Mouse (Mus musculus): ENCODE measurements around the gene Tecta. TPM values are rescaled to one million over a fixed set of nuclear protein-coding genes. Genes with fewer than 3 reads are reported as not detected.

Gene Tecta
- polyA plus RNA-seq, 1 experiment: not detected

DNA sequence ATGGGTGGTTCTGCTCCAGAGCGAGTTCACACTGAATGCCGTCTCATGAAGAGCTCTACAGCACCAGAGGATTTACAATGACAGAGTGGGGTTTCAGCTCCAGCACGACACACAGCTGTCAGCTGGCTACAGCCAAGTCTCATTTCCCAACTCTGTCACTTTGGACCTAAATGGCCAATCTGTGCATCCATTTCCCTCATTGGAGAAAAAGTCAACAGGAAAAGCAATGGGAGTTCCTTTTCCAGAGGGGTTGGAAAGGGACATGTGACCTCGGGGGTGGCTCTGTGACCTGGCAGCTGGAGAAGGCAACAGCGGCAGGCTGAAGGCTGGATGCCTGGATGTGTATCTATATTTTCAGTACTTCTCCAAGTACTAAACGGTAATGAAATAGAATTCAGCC is 11.6 kb upstream of the Tecta start:
- Histone ChIP-seq H3K27ac (replicated peaks; ENCODE audit: low read depth, low read length) (no peak overlapping the region), H3K4me1 (ENCODE audit: control insufficient read depth, insufficient read depth, insufficient read length, low read length) (no peaks in the 10 kb centered on the region; the same call in 1 of the 2 replicates), H3K4me3 (ENCODE audit: insufficient read depth, low read depth, low read length) (no peak overlapping the region)

DNA sequence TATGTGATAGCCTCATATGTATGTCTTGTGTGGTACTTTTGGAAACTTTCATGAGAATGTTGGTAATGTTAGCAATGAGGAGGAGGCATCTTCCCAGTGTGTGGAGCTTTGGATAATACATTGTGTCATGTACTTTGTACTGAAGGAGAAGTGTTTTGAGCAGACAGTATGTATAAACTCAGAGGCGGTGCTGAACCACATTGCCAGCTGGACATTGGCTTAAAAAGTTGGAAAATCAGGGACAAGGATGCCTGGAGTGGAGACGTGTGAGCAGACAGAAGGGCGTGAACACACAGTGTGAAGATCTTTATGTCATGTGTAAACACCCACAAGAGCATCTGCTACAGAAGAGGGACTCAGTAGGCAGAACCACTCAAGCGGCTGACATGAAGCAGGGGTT is 6.0 kb upstream of the Tecta start:
- no peak overlapping the region for H3K4me3 ChIP-seq (ENCODE audit: insufficient read depth, low read depth, low read length)
- H3K27ac ChIP-seq (replicated peaks; ENCODE audit: low read depth, low read length): no peak overlapping the region
- H3K4me1 ChIP-seq (ENCODE audit: control insufficient read depth, insufficient read depth, insufficient read length, low read length): no peaks in the 10 kb centered on the region

DNA sequence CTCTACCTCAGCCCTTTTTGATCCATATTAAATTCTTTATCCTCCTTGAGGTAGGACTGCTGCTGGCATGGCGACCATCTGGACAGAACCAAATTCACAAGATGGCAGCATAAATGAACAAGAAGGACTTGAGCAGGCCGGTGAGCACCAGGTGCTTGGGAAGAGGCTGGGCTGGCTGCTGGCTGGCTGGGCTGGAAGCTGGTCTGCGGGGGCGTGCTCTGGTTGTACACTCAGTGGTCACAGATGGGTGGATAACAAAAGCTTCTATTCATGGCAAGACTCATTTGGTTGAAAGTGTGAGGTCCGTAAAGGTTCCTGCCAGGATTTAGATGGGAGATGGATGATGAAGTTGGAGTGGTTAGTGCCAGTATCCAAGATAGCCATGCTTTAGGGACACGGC is 1.8 kb upstream of the Tecta start:
- Histone ChIP-seq H3K27ac (replicated peaks; ENCODE audit: low read depth, low read length) (no peak overlapping the region), H3K4me1 (ENCODE audit: control insufficient read depth, insufficient read depth, insufficient read length, low read length) (no peaks in the 10 kb centered on the region), H3K4me3 (ENCODE audit: insufficient read depth, low read depth, low read length) (no peak overlapping the region)

DNA sequence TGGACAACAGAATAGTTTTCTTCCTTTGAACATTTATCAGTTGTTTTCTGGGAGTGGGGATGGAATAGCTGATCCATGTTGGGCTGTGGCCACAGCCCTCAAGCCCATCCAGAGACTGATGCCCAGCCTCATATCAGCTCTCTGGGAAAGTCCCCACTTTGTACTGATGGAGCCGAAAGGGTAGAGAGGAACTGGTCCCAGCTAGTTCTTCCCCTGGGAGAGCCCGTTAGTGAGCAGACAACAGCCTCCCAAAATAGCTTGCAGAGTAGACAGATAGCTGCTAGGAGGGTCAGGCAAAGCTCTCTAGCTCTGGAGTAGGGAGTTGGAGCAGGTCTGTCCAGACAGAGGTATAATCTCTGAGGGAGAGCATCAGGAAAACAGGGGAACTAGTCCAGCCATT is 3.6 kb downstream of the Tecta start:
- no peaks in the 10 kb centered on the region for H3K4me1 ChIP-seq (ENCODE audit: control insufficient read depth, insufficient read depth, insufficient read length, low read length)
- H3K27ac ChIP-seq (replicated peaks; ENCODE audit: low read depth, low read length): no peak overlapping the region
- H3K4me3 ChIP-seq (ENCODE audit: insufficient read depth, low read depth, low read length): no peak overlapping the region

DNA sequence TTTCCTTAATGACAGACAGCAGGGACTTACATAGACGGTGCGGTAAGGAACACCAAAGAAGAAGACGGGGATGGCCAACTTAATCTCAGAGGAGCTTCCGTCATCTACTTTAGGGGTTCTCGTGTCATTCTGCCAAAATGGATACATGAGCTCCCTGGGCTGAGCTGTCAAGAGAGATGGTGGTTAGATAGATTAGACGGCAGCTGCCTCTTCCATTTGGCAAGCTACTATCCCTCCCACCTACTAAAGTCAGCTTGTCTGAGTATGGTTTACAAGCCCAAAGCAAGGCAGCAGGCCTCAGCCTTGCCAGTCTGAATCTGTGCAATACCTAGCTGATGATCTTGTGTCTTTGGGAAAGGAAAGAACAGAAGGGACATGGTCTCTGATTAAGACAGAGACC is 4.8 kb downstream of the Tecta start:
- H3K4me1 ChIP-seq (ENCODE audit: control insufficient read depth, insufficient read depth, insufficient read length, low read length): no peaks in the 10 kb centered on the region
- H3K27ac ChIP-seq (replicated peaks; ENCODE audit: low read depth, low read length): no peak overlapping the region
- H3K4me3 ChIP-seq (ENCODE audit: insufficient read depth, low read depth, low read length): no peak overlapping the region

DNA sequence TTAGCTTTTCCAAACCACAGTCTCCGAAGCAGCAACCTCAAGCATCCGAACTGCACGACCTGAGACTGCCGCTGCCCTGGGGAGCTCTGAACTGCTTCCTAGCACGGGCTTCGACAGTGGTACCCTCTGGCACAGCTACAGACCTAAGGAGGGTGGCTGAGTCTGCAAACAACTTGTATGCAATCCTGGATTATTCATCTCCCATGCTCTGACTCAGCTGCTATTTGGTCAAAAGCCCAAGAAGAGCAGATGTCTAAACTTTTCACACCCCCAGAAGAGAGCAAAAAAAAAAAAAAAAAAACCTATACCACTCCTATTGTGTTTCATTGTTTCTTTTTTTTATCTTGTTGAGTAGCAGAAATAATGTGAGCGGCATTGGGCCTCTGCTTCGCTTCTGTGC is 5.4 kb downstream of the Tecta start:
- no peaks in the 10 kb centered on the region for H3K4me1 ChIP-seq (ENCODE audit: control insufficient read depth, insufficient read depth, insufficient read length, low read length)
- H3K4me3 ChIP-seq (ENCODE audit: insufficient read depth, low read depth, low read length): no peak overlapping the region
- no peak overlapping the region for H3K27ac ChIP-seq (replicated peaks; ENCODE audit: low read depth, low read length)

DNA sequence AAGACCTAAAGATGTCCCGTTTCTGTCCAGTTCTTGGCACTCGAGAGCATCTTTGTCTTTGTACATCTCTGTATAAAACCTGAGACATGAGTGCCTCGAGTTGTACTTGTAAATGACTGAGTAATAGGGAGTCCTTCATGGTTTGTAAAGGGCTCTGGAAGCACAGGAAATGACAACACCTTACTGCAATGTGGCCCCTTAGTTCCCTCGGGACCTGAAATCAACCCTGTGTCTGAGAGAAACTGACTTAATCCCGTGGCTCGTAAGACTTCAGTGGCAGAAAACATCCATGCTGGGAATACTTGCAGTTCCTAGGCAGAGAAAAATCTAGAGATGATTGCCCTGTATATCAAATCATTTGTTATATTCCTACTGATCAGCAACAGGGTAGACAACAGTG is 6.8 kb downstream of the Tecta start:
- H3K27ac ChIP-seq (replicated peaks; ENCODE audit: low read depth, low read length): no peak overlapping the region
- H3K4me3 ChIP-seq (ENCODE audit: insufficient read depth, low read depth, low read length): no peak overlapping the region
- no peaks in the 10 kb centered on the region for H3K4me1 ChIP-seq (ENCODE audit: control insufficient read depth, insufficient read depth, insufficient read length, low read length)

DNA sequence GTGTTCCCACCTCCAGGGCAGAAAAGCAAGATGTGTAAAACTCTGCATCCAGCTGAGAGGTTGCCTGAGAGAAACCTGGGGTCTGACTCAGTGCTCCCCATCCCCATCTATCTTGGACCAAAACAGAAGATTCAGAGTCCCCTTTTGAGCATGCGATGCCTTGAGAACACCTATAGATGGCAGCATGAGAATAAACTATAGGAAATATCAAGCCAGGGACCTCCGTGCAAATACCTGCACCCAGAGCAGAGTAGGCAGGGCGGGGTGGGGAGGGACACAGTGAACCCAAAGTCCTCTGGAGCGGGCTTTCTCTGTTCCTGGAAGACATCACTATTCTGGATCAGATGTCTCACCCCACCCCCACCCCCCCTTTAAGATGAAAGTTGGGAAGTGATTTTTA is 11.2 kb downstream of the Tecta start:
- Histone ChIP-seq H3K4me3 (ENCODE audit: insufficient read depth, low read depth, low read length) (no peak overlapping the region), H3K27ac (replicated peaks; ENCODE audit: low read depth, low read length) (no peak overlapping the region)

DNA sequence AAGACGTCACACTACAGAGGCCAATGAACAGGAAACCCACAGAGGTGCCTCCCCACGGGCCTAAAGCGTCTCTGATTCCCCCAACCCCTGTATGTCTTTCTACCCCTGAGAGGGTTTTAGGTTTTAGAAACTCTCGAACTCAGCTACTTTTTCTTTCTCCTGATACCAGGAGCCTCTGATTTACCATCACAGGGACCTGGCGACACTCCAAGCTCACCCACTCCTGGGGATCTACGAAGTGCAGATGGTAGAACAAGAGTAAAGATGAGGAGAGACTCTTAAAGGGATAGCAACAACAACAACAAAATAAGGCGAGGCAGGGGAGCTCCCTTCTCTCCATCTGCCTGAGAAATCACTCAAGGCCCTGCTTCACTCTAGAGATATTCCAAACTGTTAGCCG is 12.7 kb downstream of the Tecta start:
- Histone ChIP-seq H3K27ac (replicated peaks; ENCODE audit: low read depth, low read length) (no peak overlapping the region), H3K4me3 (ENCODE audit: insufficient read depth, low read depth, low read length) (no peak overlapping the region), H3K4me1 (ENCODE audit: control insufficient read depth, insufficient read depth, insufficient read length, low read length) (no peaks in the 10 kb centered on the region)

More for the DNA sequence above, 11.2 kb downstream of the Tecta start:
- no peaks in the 10 kb centered on the region for H3K4me1 ChIP-seq (ENCODE audit: control insufficient read depth, insufficient read depth, insufficient read length, low read length)

DNA sequence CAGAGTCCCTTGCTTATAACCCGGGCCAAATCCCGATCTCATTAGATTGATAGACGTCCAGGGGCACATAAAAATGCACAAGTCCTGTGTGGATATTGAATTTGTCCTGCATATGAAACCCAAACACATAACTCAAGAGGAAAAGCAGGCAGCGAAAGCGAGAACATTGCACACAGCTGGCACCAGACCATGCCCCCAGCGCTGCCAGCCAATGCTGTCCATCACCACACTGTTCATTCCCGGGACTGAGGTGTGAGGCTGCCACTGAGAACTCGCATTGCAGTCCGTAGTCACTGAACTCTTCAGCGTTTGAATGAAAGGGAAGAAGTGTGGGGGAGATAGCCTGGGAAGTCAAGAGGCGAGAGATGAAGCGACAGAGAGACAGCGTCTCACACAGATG is 14.1 kb downstream of the Tecta start:
- Histone ChIP-seq H3K4me1 (ENCODE audit: control insufficient read depth, insufficient read depth, insufficient read length, low read length) (no peaks in the 10 kb centered on the region), H3K27ac (replicated peaks; ENCODE audit: low read depth, low read length) (no peak overlapping the region), H3K4me3 (ENCODE audit: insufficient read depth, low read depth, low read length) (no peak overlapping the region)

DNA sequence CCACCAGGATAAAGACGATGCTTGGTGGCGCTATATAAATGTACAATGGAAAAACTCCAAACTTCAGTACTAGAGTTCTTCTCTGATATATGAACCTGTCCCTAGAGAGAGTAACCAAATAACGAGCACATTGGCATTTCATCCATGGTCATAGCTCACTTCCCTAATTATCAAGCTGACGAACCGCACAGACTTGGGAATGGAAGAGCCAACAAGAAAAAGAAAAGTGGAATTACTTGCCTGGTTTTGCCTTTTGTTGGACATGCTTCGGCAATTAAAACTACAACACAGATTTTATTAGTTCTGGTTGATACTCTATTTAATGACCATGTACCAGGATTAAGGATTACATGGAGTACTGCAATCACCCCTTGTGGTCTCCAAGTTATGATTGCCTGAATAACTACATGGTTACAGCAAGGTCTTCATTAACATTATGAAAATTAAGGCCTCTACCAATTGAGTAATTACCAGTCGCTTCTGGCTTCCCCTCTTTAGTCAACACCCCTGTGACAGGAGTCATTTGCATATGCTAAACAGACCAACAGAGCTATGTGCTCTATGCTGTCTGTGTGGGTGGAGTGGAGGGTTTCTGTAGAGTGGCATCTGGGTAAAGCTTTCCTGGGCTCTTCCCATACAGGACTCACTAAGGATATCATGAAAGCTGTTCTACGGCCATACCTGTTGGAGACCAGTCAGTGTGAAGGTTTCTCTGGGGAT is 16.9 kb downstream of the Tecta start:
- no peak overlapping the region for H3K4me3 ChIP-seq (ENCODE audit: insufficient read depth, low read depth, low read length)
- H3K27ac ChIP-seq (replicated peaks; ENCODE audit: low read depth, low read length): no peak overlapping the region
- H3K4me1 ChIP-seq (ENCODE audit: control insufficient read depth, insufficient read depth, insufficient read length, low read length): 0 out of 2 replicates have a peak, but pooled peaks cover 2% of the 10 kb centered on the region

DNA sequence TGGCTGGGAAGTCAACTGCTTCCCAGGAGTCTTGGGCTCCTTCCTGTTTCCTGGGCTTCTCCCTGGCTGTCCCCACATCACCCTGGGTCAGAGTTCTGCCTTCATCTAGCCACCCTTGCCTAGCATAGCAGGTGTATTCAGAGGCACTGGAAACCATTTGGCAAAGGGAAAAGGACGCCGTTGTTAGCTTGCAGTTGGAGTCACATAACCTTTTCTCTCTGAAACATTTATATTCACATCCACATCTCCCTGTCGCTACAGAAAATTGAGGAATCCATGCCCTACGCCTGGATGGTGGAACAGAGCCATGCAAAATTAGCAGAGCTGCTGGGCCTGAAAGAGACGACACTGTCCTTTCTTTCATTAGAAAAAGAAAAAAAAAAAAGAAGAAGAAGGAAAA is 17.7 kb downstream of the Tecta start:
- Histone ChIP-seq H3K4me3 (ENCODE audit: insufficient read depth, low read depth, low read length) (no peak overlapping the region), H3K27ac (replicated peaks; ENCODE audit: low read depth, low read length) (no peak overlapping the region), H3K4me1 (ENCODE audit: control insufficient read depth, insufficient read depth, insufficient read length, low read length) (peaks cover 2% of the 10 kb centered on the region; the same call in 1 of the 2 replicates)

DNA sequence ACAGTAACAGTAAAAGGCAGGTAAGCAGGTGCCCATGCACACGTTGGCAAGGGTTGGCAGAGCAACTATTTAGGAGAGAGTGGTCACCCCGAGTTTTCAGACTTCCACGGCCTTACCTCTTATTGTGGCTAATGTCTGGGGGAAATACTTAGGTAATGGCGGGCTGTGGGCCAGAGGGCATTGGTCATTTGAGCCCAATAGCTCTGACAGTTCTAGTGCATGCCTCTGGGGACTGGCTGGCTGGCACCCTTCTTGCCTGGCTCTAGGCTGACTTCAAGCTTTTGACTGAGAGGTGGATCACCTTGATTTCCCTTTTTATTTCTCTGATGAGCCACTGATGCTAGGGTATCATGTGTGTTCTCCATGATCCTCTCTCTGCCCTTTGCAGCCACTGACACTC is 21.7 kb downstream of the Tecta start:
- Histone ChIP-seq H3K27ac (replicated peaks; ENCODE audit: low read depth, low read length) (no peak overlapping the region), H3K4me1 (ENCODE audit: control insufficient read depth, insufficient read depth, insufficient read length, low read length) (peaks cover 2% of the 10 kb centered on the region; the same call in 1 of the 2 replicates)

DNA sequence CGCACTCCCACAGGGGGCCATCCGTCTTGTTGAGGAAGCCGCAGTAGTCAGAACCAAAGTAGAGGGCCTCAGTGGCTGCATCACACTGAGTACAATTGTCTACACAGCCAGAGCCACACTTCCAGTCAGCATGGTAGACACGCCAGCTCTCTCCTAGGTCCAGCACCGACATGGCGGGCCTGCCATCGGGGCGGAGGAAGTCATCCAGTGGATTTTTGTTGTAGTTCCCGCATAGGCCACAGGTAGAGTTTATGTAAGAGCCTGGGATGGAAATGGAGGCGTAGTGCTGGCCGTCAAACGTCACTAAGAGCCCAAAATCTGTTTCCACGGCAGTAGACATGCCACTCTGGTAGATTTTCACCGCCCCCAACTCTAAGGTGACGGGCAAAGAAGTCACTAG is 22.1 kb downstream of the Tecta start:
- Histone ChIP-seq H3K4me1 (ENCODE audit: control insufficient read depth, insufficient read depth, insufficient read length, low read length) (peaks cover 2% of the 10 kb centered on the region; the same call in 1 of the 2 replicates), H3K27ac (replicated peaks; ENCODE audit: low read depth, low read length) (no peak overlapping the region), H3K4me3 (ENCODE audit: insufficient read depth, low read depth, low read length) (no peak overlapping the region)

More for the DNA sequence above, 21.7 kb downstream of the Tecta start:
- no peak overlapping the region for H3K4me3 ChIP-seq (ENCODE audit: insufficient read depth, low read depth, low read length)

DNA sequence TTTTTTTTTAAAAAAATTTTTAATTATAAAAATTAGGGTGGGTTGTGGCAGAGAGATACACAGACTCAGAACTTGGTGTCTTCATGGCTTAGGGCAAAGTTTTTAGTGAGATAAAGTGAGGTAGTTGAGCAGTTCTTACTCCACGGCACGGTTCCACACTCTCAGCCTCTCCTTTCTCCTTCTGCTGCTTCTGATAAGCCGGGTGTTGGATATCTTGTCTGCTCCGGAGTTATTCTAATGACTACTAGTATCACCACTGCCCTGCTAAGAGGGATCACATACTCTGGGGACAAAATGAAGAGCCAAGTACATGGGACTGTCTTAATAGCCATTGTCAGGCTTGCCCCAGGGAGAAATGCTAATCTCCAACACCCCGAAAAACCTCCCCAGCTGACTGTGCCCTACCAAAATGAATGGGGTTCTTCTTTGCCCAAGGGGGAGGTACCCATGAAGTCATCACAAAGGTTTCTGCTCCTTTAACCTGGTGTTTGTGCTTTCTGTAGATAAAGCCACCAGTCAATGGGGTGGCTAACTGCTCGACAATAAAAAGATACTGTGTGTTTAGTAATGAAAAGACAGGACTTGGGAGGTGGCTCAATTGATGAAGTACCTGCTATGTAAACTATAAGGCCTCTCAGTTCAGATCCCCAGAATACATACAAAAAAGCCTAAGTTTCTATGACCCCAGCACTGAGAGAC is 27.9 kb downstream of the Tecta start:
- Histone ChIP-seq H3K4me1 (ENCODE audit: control insufficient read depth, insufficient read depth, insufficient read length, low read length) (peaks cover 5% of the 10 kb centered on the region; the same call in 1 of the 2 replicates), H3K4me3 (ENCODE audit: insufficient read depth, low read depth, low read length) (no peak overlapping the region), H3K27ac (replicated peaks; ENCODE audit: low read depth, low read length) (no peak overlapping the region)

DNA sequence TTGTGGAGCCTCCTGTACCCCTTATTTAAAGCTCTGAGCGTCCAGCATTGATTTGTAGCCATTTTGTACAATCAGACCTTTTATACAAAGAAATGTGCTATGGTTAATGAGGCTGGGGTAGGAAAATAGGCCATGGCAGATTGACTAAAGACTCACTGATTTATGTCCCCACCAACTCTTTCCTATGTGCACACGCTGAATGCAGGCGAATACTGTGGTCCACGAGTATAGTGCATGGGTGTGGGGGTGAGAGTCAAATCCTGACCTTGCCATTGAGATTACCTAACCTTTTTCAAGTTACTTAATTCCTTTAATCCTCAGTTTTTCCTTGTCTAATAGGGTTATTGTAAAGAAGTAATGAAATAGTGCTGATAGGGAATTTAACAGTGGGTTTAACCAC is 42.1 kb downstream of the Tecta start:
- no peak overlapping the region for H3K27ac ChIP-seq (replicated peaks; ENCODE audit: low read depth, low read length)
- no peaks in the 10 kb centered on the region for H3K4me1 ChIP-seq (ENCODE audit: control insufficient read depth, insufficient read depth, insufficient read length, low read length)
- H3K4me3 ChIP-seq (ENCODE audit: insufficient read depth, low read depth, low read length): no peak overlapping the region

Data from brown adipose tissue, adult 24 weeks (tissue).